Mouse (Mus musculus) hindbrain, postnatal 0 days (tissue): Measurements from ENCODE around the gene Tacstd2. TPM values are rescaled to one million over a fixed set of nuclear protein-coding genes. Genes with fewer than 3 reads are reported as not detected.

Source experiments
- ATAC-seq: fragments of 200-750 bp; cut with Nextera tagmentation; 2 replicates; pipeline ENCODE4 v1.8.0; 2017; ENCODE audit warnings: mild to moderate bottlenecking, moderate TSS enrichment, moderate library complexity
- DNase-seq: peaks from one replicate; pipeline ENCODE4 v3.0.0-alpha.2; 2015; ENCODE audit warnings: low spot score
- H3K27ac ChIP-seq: fragments of 300-500 bp; sonication (generic); 2 replicates; pipeline ENCODE4 v1.5.1; 2014; ENCODE audit warnings: mild to moderate bottlenecking
- H3K27me3 ChIP-seq: fragments of 300-500 bp; sonication (generic); 2 replicates; pipeline ENCODE4 v1.6.1; 2014; ENCODE audit warnings: low read length, mixed read lengths; ENCODE audit not compliant: insufficient read depth
- H3K36me3 ChIP-seq: fragments of 300-500 bp; sonication (generic); 2 replicates; pipeline ENCODE4 v1.6.1; 2014; ENCODE audit warnings: low read length, mixed read lengths; ENCODE audit not compliant: insufficient read depth
- H3K4me1 ChIP-seq: fragments of 300-500 bp; sonication (generic); 2 replicates; pipeline ENCODE4 v1.6.1; 2014; ENCODE audit warnings: antibody characterized with exemption, low read length, mixed read lengths; ENCODE audit not compliant: insufficient read depth
- H3K4me2 ChIP-seq: fragments of 300-500 bp; sonication (generic); 2 replicates; pipeline ENCODE4 v1.6.1; 2014; ENCODE audit warnings: low read depth, mild to moderate bottlenecking, low read length, moderate library complexity, mixed read lengths
- H3K4me3 ChIP-seq: fragments of 300-500 bp; sonication (generic); 2 replicates; pipeline ENCODE4 v1.5.1; 2014; ENCODE audit warnings: low read length
- H3K9ac ChIP-seq: fragments of 300-500 bp; sonication (generic); replicated peaks from 2 replicates; pipeline ENCODE4 v1.6.1; 2014; ENCODE audit warnings: mild to moderate bottlenecking, low read length, moderate library complexity, mixed read lengths
- H3K9me3 ChIP-seq: fragments of 300-500 bp; sonication (generic); 2 replicates; pipeline ENCODE4 v1.6.1; 2016; ENCODE audit warnings: low read length, mixed read lengths
- CTCF ChIP-seq: IDR thresholded peaks from 2 replicates; pipeline ENCODE4 v1.5.1; 2016; ENCODE audit warnings: antibody characterized with exemption, control low read depth, low read depth
- WGBS: fragments of 180-500 bp; shearing (Covaris S2); extraction: QIAGEN DNeasy Blood & Tissue Kit; methylation state at CpG from one replicate; pipeline ENCODE4 v1.1.7; 2014; 5-methylcytosine and 5-hydroxymethylcytosine counted together
- polyA plus RNA-seq: library from polyadenylated mRNA; unstranded; fragments of >200 nt; fragmentation: Nextera tagmentation; extraction: Ambion mirVana; gene quantifications from 2 replicates; pipeline ENCODE4 v1.2.1, GENCODE M21; 2015
- total RNA-seq: library from RNA; depleted of rRNA; stranded (reverse); fragments of >200 nt; gene quantifications from 2 replicates; pipeline ENCODE4 v1.2.3, GENCODE M21; 2014; rRNA removed

Gene Tacstd2
- total and polyA plus RNA-seq, 2 experiments from 2014 or later, result 1.4 to 2.4 TPM

DNA sequence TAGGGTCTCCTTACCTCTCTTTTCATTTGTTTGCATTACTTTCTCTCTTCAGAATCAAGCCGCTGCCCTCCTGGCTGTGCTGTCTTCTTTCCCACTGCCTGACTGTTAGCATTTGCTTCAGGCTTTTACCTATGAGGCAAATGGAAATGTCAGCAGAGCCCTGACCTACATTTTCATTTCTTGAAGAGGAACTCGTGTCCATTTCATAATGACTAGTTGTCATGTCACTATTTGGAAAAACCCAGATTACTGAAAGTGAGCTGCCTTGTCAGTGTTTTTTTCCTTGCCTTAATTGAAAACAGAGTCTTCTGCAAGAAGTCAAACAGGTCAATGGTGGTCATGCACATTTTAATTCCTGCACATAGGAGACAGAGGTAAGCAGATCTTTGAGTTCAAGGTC, 43.8 kb downstream of the Tacstd2 start, which contains the start of gene Il23r:
Gene Il23r, minus strand, starts transcription at position 101 of the 400 bp plus-strand sequence.
- H3K4me2 ChIP-seq, result no peak within 1 kb of the TSS
- no peak for TF ChIP-seq CTCF
- no peak within 1 kb of the TSS for H3K27ac ChIP-seq
- H3K9me3 ChIP-seq, result no peaks in the 10 kb centered on the region
- no peaks in the 10 kb centered on the region for H3K36me3 ChIP-seq
- no peak for ATAC-seq
- no peaks in the 10 kb centered on the region for H3K27me3 ChIP-seq
- H3K9ac ChIP-seq, result no peak within 1 kb of the TSS
- WGBS, result 76% methylated on average over 2 of the region's 2 CpGs
- H3K4me3 ChIP-seq, result no peak within 1 kb of the TSS
- no peaks in the 10 kb centered on the region for H3K4me1 ChIP-seq
- no peak for DNase-seq

Other genes starting within 250 kb of the Tacstd2 start
- gene Il12rb2, start 159.6 kb downstream of the Tacstd2 start, total RNA-seq, result 0.07 and 0.10 TPM in 2 replicates
- gene Il12rb2, start 159.6 kb downstream of the Tacstd2 start, polyA plus RNA-seq, result not detected in 2 replicates
- 0.07 and 0.16 TPM in 2 replicates for gene Il23r, start 43.9 kb downstream of the Tacstd2 start, total RNA-seq
- 0.08 and 0.11 TPM in 2 replicates for gene Il23r, start 43.9 kb downstream of the Tacstd2 start, polyA plus RNA-seq